Mouse (Mus musculus): ENCODE data around the gene Nrxn3. TPM values are rescaled to one million over a fixed set of nuclear protein-coding genes. Genes with fewer than 3 reads are reported as not detected.
A peak's percentile ranks its signal among the peaks of the same experiment; 100 is the strongest.

Gene Nrxn3
- polyA plus RNA-seq, 1 experiment from 2014 or later = 102 TPM

DNA sequence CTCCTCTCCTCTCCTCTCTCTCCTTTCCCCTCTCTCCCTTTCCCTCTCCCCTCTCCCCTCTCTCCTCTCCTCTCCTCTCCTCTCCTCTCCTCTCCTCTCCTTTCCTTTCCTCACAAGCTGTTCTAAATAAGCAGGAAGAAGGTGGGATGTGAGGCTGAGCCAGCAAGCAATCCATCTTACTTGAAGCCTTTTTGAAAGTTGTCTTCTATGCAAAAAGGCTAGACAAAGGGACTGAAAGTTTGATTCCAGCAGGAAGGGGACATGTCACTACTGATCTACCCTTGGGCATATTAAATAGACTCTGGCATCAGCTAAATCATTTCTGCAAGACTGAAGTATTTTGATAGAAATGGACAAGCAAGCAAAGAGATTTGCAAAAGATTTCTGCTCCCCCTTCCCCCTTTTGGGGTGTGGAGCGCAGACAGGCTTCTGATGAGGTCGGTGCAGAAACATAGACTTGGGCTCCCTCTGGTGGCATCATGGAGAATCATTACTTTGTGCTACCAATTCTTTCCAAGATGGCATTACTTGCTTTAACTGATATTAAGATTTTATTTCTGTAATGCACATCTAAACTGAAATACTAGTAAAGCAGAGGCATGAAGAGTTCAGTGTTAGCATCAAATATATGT is 728.1 kb downstream of the Nrxn3 start:
- Histone ChIP-seq H3K27ac (replicated peaks; ENCODE audit: low read depth, low read length) (no peak overlapping the region), H3K4me2 (ENCODE audit: low read length) (no peak overlapping the region), H3K27me3 (ENCODE audit: control insufficient read depth, insufficient read depth, low read length) (no peaks in the 10 kb centered on the region), H3K9me3 (ENCODE audit: control insufficient read depth, low read length) (no peaks in the 10 kb centered on the region), H3K9ac (replicated peaks; ENCODE audit: low read length) (no peak overlapping the region), H3K4me3 (replicated peaks; ENCODE audit: low read depth, low read length) (no peak overlapping the region), H3K36me3 (ENCODE audit: control insufficient read depth, insufficient read depth, low read length) (no peaks in the 10 kb centered on the region), H3K4me1 (ENCODE audit: control insufficient read depth, insufficient read depth, low read length) (no peaks in the 10 kb centered on the region)
- WGBS = 0% methylated on average over 2 of the region's 2 CpGs
- ATAC-seq (ENCODE audit: low FRiP score, low TSS enrichment) = peak; percentile 69; the same call in 1 of the 2 replicates
- DNase-seq = peak; percentile 87

DNA sequence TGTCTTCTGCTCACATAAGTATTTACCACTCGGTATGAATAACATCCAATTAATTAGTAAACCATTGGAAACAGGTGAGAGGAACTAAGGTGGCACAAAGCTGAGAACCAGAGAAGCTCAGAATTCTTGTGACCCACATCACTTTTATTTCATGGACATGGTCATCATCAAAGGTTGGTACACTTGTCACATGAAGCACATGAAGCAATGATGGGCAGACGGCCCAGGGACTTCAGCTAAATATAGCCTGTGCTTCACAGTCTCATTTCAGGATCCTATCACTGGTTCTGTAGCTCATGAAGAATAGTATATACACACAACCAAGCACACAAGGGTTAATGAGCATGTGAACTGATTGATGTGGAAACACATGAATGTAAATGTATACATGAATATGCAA is 747.5 kb downstream of the Nrxn3 start:
- ATAC-seq (ENCODE audit: low FRiP score, low TSS enrichment) = no peak
- no peaks in the 10 kb centered on the region for H3K4me1 ChIP-seq (ENCODE audit: control insufficient read depth, insufficient read depth, low read length)
- DNase-seq = no peak
- H3K4me2 ChIP-seq (ENCODE audit: low read length) = no peak overlapping the region
- H3K9me3 ChIP-seq (ENCODE audit: control insufficient read depth, low read length) = no peaks in the 10 kb centered on the region
- H3K9ac ChIP-seq (replicated peaks; ENCODE audit: low read length) = no peak overlapping the region
- no peak overlapping the region for H3K4me3 ChIP-seq (replicated peaks; ENCODE audit: low read depth, low read length)
- WGBS = 88% methylated on average over 2 of the region's 2 CpGs
- H3K27me3 ChIP-seq (ENCODE audit: control insufficient read depth, insufficient read depth, low read length) = no peaks in the 10 kb centered on the region
- no peak overlapping the region for H3K27ac ChIP-seq (replicated peaks; ENCODE audit: low read depth, low read length)
- no peaks in the 10 kb centered on the region for H3K36me3 ChIP-seq (ENCODE audit: control insufficient read depth, insufficient read depth, low read length)

DNA sequence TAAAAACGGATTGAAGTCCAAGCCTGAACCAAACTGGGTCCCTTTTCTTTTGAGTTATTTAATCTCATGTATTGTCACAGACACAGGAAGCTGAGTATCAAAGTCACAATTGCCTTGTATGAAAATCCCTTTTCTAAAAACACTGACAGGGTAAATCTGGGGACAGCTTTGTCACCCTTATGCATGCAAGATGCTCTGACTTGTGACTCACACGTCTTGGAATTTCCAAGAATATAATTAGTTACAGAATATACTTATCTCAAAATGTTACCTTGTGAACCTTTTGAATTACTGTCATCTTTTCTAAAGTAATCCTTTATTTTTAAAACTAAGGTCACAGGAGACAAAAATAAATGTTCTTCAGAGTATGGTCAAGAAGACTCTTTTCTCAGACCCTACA is 748.6 kb downstream of the Nrxn3 start:
- Histone ChIP-seq H3K27ac (replicated peaks; ENCODE audit: low read depth, low read length) (no peak overlapping the region), H3K27me3 (ENCODE audit: control insufficient read depth, insufficient read depth, low read length) (no peaks in the 10 kb centered on the region), H3K9me3 (ENCODE audit: control insufficient read depth, low read length) (no peaks in the 10 kb centered on the region), H3K4me2 (ENCODE audit: low read length) (no peak overlapping the region), H3K4me3 (replicated peaks; ENCODE audit: low read depth, low read length) (no peak overlapping the region), H3K36me3 (ENCODE audit: control insufficient read depth, insufficient read depth, low read length) (no peaks in the 10 kb centered on the region), H3K9ac (replicated peaks; ENCODE audit: low read length) (no peak overlapping the region), H3K4me1 (ENCODE audit: control insufficient read depth, insufficient read depth, low read length) (no peaks in the 10 kb centered on the region)
- ATAC-seq (ENCODE audit: low FRiP score, low TSS enrichment) (no peak), DNase-seq (no peak)
- WGBS = 33% methylated on average over 2 of the region's 2 CpGs

DNA sequence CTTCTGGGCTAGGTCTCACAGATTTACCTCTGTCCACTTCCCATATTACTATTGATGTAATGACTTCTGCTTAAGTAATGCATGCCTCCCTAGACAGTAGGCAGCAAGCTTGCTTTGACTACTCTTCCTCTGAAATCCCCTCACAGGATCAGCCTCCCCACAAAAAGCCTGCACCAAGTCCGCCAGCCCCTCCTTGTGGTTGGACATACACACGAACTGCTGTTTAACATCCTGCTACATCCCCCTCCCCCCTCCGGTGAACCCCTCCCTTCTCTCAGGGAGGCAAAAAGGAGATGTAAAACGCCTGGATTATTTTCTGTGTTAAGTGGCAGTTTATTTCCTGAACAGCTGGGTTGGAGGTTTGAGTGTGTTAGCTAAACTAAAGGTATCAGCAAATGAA is 749.2 kb downstream of the Nrxn3 start:
- ATAC-seq (ENCODE audit: low FRiP score, low TSS enrichment) (no peak), DNase-seq (peak; percentile 20)
- Histone ChIP-seq H3K9ac (replicated peaks; ENCODE audit: low read length) (no peak overlapping the region), H3K4me1 (ENCODE audit: control insufficient read depth, insufficient read depth, low read length) (no peaks in the 10 kb centered on the region), H3K9me3 (ENCODE audit: control insufficient read depth, low read length) (no peaks in the 10 kb centered on the region), H3K27ac (replicated peaks; ENCODE audit: low read depth, low read length) (no peak overlapping the region), H3K27me3 (ENCODE audit: control insufficient read depth, insufficient read depth, low read length) (no peaks in the 10 kb centered on the region), H3K4me2 (ENCODE audit: low read length) (no peak overlapping the region), H3K4me3 (replicated peaks; ENCODE audit: low read depth, low read length) (no peak overlapping the region), H3K36me3 (ENCODE audit: control insufficient read depth, insufficient read depth, low read length) (no peaks in the 10 kb centered on the region)
- WGBS = 24% methylated on average over 4 of the region's 4 CpGs

DNA sequence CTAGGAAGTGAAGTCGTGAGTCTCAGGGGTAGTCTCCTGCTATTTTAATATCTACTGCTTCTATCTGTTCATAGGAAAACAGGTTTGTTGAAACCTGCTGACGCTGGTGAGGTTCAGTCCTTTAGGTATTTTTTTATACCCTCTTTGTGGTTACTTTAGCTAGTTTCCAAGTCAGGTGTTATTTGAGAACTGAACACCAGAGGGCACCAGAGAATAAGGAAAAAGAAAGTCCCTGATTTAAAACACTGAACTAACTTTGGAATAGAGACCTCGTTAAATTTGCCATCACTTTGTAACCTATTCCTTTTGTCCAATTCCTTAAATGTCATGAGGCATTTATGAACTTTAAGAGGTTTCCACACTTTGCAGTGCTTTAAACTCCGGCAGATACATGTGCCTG is 756.4 kb downstream of the Nrxn3 start:
- 28% methylated on average over 4 of the region's 4 CpGs for WGBS
- Histone ChIP-seq H3K9ac (replicated peaks; ENCODE audit: low read length) (no peak overlapping the region), H3K27ac (replicated peaks; ENCODE audit: low read depth, low read length) (no peak overlapping the region), H3K4me1 (ENCODE audit: control insufficient read depth, insufficient read depth, low read length) (no peaks in the 10 kb centered on the region), H3K9me3 (ENCODE audit: control insufficient read depth, low read length) (no peaks in the 10 kb centered on the region), H3K36me3 (ENCODE audit: control insufficient read depth, insufficient read depth, low read length) (no peaks in the 10 kb centered on the region), H3K27me3 (ENCODE audit: control insufficient read depth, insufficient read depth, low read length) (no peaks in the 10 kb centered on the region), H3K4me2 (ENCODE audit: low read length) (no peak overlapping the region), H3K4me3 (replicated peaks; ENCODE audit: low read depth, low read length) (no peak overlapping the region)
- peak; percentile 86 for DNase-seq
- ATAC-seq (ENCODE audit: low FRiP score, low TSS enrichment) = no peak

DNA sequence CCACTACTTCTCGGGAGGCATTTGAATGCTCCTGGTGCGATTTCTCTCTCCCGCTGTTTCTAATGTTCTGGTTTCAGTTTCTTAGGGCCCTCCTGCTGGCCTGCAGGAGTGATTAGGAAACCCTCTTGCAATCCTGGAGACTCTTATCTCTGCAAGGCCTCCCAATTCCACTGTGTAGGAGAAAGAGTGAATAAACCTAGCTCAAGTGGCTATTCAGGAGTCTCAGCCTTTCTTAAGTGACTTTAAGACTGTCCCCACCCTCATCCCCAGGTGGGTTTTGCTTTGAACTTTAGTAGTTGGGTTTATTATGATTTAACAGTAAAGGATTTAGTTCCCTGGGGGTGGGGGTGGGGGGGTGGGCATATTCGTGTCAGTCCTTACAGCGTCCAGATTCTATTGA is 759.5 kb downstream of the Nrxn3 start:
- Histone ChIP-seq H3K9ac (replicated peaks; ENCODE audit: low read length) (no peak overlapping the region), H3K4me3 (replicated peaks; ENCODE audit: low read depth, low read length) (no peak overlapping the region), H3K36me3 (ENCODE audit: control insufficient read depth, insufficient read depth, low read length) (no peaks in the 10 kb centered on the region), H3K9me3 (ENCODE audit: control insufficient read depth, low read length) (no peaks in the 10 kb centered on the region), H3K4me2 (ENCODE audit: low read length) (no peak overlapping the region), H3K4me1 (ENCODE audit: control insufficient read depth, insufficient read depth, low read length) (no peaks in the 10 kb centered on the region), H3K27ac (replicated peaks; ENCODE audit: low read depth, low read length) (no peak overlapping the region), H3K27me3 (ENCODE audit: control insufficient read depth, insufficient read depth, low read length) (no peaks in the 10 kb centered on the region)
- DNase-seq (no peak), ATAC-seq (ENCODE audit: low FRiP score, low TSS enrichment) (no peak)
- WGBS = 41% methylated on average over 5 of the region's 5 CpGs

DNA sequence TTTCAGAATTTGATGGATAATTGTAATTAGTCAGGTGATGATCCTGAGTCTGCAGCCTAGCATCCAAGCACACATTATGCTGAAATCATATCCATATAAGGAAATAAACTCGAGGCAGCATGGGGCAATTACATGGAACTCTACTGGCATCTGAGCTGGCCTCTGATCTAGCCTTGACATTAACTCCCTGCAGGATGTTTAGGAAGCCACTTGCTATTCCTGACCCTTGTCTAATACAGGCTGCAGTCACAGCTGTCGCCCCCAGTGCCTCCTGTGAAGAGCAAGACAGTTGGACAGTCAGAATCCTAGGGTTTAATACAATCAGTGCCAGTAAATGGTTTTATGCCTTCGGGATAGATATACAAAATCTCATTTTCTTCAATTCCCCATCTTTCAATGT is 781.4 kb downstream of the Nrxn3 start:
- Histone ChIP-seq H3K36me3 (ENCODE audit: control insufficient read depth, insufficient read depth, low read length) (no peaks in the 10 kb centered on the region), H3K9me3 (ENCODE audit: control insufficient read depth, low read length) (no peaks in the 10 kb centered on the region), H3K27ac (replicated peaks; ENCODE audit: low read depth, low read length) (no peak overlapping the region), H3K27me3 (ENCODE audit: control insufficient read depth, insufficient read depth, low read length) (no peaks in the 10 kb centered on the region), H3K4me1 (ENCODE audit: control insufficient read depth, insufficient read depth, low read length) (0 out of 2 replicates have a peak, but pooled peaks cover 3% of the 10 kb centered on the region), H3K4me2 (ENCODE audit: low read length) (no peak overlapping the region), H3K9ac (replicated peaks; ENCODE audit: low read length) (no peak overlapping the region), H3K4me3 (replicated peaks; ENCODE audit: low read depth, low read length) (no peak overlapping the region)
- ATAC-seq (ENCODE audit: low FRiP score, low TSS enrichment) (no peak; the same call in 1 of the 2 replicates), DNase-seq (peak; percentile 6)
- 43% methylated on average over 3 of the region's 3 CpGs for WGBS

DNA sequence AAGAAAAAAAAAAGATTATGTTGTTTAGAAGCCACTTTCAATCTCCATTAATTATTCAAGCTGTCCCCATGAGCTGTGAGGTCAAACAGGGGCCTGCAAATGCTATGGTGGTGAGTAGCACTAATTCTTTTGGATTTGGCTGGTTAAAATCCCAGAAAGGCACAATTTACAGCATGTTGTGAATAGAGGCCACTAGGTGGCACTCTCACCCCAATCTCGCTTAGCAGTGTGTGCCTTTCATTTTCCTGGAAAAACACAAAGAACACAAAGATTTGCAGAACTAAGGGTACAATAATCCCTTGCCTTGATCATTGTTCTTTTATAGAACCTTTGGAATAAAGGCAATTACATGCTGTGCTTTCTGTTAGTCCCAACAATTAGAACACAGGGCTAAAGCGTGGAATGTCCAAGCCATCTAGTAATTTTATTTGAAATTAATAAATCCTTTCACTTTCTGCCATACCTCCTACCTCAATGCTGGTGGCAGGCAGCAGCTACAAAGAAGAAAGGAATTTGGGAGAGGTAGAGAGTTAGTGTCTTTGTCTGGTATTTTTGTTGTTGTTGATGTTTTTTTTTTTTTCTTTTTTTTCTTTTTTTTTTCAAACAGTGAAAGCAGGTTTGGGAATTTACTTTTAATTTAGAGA is 782.6 kb downstream of the Nrxn3 start:
- ATAC-seq (ENCODE audit: low FRiP score, low TSS enrichment) = peak; percentile 62

GRCm38 (mm10) chr12:89508970-89509369 is 786.3 kb downstream of the Nrxn3 start:
- H3K36me3 ChIP-seq (ENCODE audit: control insufficient read depth, insufficient read depth, low read length) = 0 out of 2 replicates have a peak, but pooled peaks cover 2% of the 10 kb centered on the region

More for the DNA sequence above, 782.6 kb downstream of the Nrxn3 start:
- H3K9me3 ChIP-seq (ENCODE audit: control insufficient read depth, low read length) = no peaks in the 10 kb centered on the region
- H3K9ac ChIP-seq (replicated peaks; ENCODE audit: low read length) = no peak overlapping the region
- DNase-seq = peak; percentile 93
- no peak overlapping the region for H3K4me2 ChIP-seq (ENCODE audit: low read length)
- 0 out of 2 replicates have a peak, but pooled peaks cover 3% of the 10 kb centered on the region for H3K4me1 ChIP-seq (ENCODE audit: control insufficient read depth, insufficient read depth, low read length)
- no peak overlapping the region for H3K4me3 ChIP-seq (replicated peaks; ENCODE audit: low read depth, low read length)
- H3K36me3 ChIP-seq (ENCODE audit: control insufficient read depth, insufficient read depth, low read length) = no peaks in the 10 kb centered on the region
- peak overlapping the region; percentile 73 for H3K27ac ChIP-seq (replicated peaks; ENCODE audit: low read depth, low read length)
- H3K27me3 ChIP-seq (ENCODE audit: control insufficient read depth, insufficient read depth, low read length) = no peaks in the 10 kb centered on the region
- 4% methylated on average over 2 of the region's 2 CpGs for WGBS

More at GRCm38 (mm10) chr12:89508970-89509369, 786.3 kb downstream of the Nrxn3 start:
- Histone ChIP-seq H3K9me3 (ENCODE audit: control insufficient read depth, low read length) (no peaks in the 10 kb centered on the region), H3K4me3 (replicated peaks; ENCODE audit: low read depth, low read length) (no peak overlapping the region), H3K9ac (replicated peaks; ENCODE audit: low read length) (no peak overlapping the region), H3K4me1 (ENCODE audit: control insufficient read depth, insufficient read depth, low read length) (0 out of 2 replicates have a peak, but pooled peaks cover 3% of the 10 kb centered on the region), H3K27ac (replicated peaks; ENCODE audit: low read depth, low read length) (no peak overlapping the region), H3K4me2 (ENCODE audit: low read length) (no peak overlapping the region), H3K27me3 (ENCODE audit: control insufficient read depth, insufficient read depth, low read length) (no peaks in the 10 kb centered on the region)
- ATAC-seq (ENCODE audit: low FRiP score, low TSS enrichment) = no peak
- DNase-seq = no peak

Measured in midbrain, embryonic 14.5 days (tissue).